Mouse (Mus musculus): ENCODE measurements around the gene Wipf2. TPM values are rescaled to one million over a fixed set of nuclear protein-coding genes. Genes with fewer than 3 reads are reported as not detected.
A peak's percentile ranks its signal among the peaks of the same experiment; 100 is the strongest.

Wipf2 gene
- polyA plus RNA-seq, 1 experiment from 2014 or later: 1.3 TPM

GRCm38 (mm10) chr11:98940776-98941175 lies 77.3 kb downstream of the Wipf2 start:
- Histone ChIP-seq H3K27me3 (peaks cover 54% of the 10 kb centered on the region), H3K9ac (peak overlapping the region; percentile 63), H3K36me3 (no peaks in the 10 kb centered on the region), H3K27ac (no peak overlapping the region), H3K9me3 (replicated peaks) (no peaks in the 10 kb centered on the region), H3K4me1 (replicated peaks) (peaks cover 99% of the 10 kb centered on the region), H3K4me2 (peak overlapping the region; percentile 89), H3K4me3 (replicated peaks) (peak overlapping the region; percentile 58)
- 45% methylated on average over 3 of the region's 3 CpGs for WGBS (ENCODE audit: insufficient replicate concordance)
- ATAC-seq (ENCODE audit: low read depth) (no peak), DNase-seq (no peak)

- no peaks in the 10 kb centered on the region for H3K9me3 ChIP-seq (replicated peaks)
- H3K4me2 ChIP-seq: peak overlapping the region; percentile 89
- peaks cover 99% of the 10 kb centered on the region for H3K4me1 ChIP-seq (replicated peaks)
- peaks cover 48% of the 10 kb centered on the region for H3K27me3 ChIP-seq
- DNase-seq (no peak), ATAC-seq (ENCODE audit: low read depth) (no peak)
- no peaks in the 10 kb centered on the region for H3K36me3 ChIP-seq
- peak overlapping the region; percentile 81 for H3K27ac ChIP-seq
- peak overlapping the region; percentile 58 for H3K4me3 ChIP-seq (replicated peaks)
- 7% methylated on average over 12 of the region's 12 CpGs for WGBS (ENCODE audit: insufficient replicate concordance)
- peak overlapping the region; percentile 63 for H3K9ac ChIP-seq
These were observed 77.9 kb downstream of the Wipf2 start for GRCm38 (mm10) chr11:98941341-98941825.

- ATAC-seq (ENCODE audit: low read depth): peak; percentile 16; the same call in 1 of the 2 replicates
- peaks cover 96% of the 10 kb centered on the region for H3K4me1 ChIP-seq (replicated peaks)
- peak; percentile 68 for DNase-seq
These were observed 78.5 kb downstream of the Wipf2 start for GRCm38 (mm10) chr11:98941826-98942550.

GRCm38 (mm10) chr11:98942555-98942922 lies 79.1 kb downstream of the Wipf2 start:
- 35% methylated on average over 3 of the region's 3 CpGs for WGBS (ENCODE audit: insufficient replicate concordance)
- DNase-seq (no peak), ATAC-seq (ENCODE audit: low read depth) (no peak)
- Histone ChIP-seq H3K4me3 (replicated peaks) (peak overlapping the region; percentile 58), H3K27me3 (peaks cover 36% of the 10 kb centered on the region), H3K27ac (peak overlapping the region; percentile 81), H3K4me1 (replicated peaks) (peaks cover 96% of the 10 kb centered on the region), H3K9me3 (replicated peaks) (no peaks in the 10 kb centered on the region), H3K36me3 (no peaks in the 10 kb centered on the region), H3K9ac (peak overlapping the region; percentile 63), H3K4me2 (peak overlapping the region; percentile 89)

More at GRCm38 (mm10) chr11:98941826-98942550, 78.5 kb downstream of the Wipf2 start:
- Histone ChIP-seq H3K9ac (peak overlapping the region; percentile 63), H3K27ac (peak overlapping the region; percentile 81), H3K9me3 (replicated peaks) (no peaks in the 10 kb centered on the region), H3K4me3 (replicated peaks) (peak overlapping the region; percentile 58), H3K36me3 (no peaks in the 10 kb centered on the region), H3K4me2 (peak overlapping the region; percentile 89), H3K27me3 (peaks cover 42% of the 10 kb centered on the region)
- 4% methylated on average over 15 of the region's 15 CpGs for WGBS (ENCODE audit: insufficient replicate concordance)

- Histone ChIP-seq H3K9ac (0 out of 2 replicates have a peak overlapping the region, but pooled peaks have one; percentile 63), H3K36me3 (no peaks in the 10 kb centered on the region), H3K4me3 (replicated peaks) (no peak overlapping the region), H3K4me1 (replicated peaks) (peaks cover 96% of the 10 kb centered on the region), H3K9me3 (replicated peaks) (no peaks in the 10 kb centered on the region), H3K4me2 (peak overlapping the region; percentile 89), H3K27me3 (peaks cover 31% of the 10 kb centered on the region), H3K27ac (peak overlapping the region; percentile 81)
- DNase-seq (no peak), ATAC-seq (ENCODE audit: low read depth) (no peak)
- WGBS (ENCODE audit: insufficient replicate concordance): 52% methylated on average over 8 of the region's 8 CpGs
These were observed 79.6 kb downstream of the Wipf2 start for GRCm38 (mm10) chr11:98942923-98943641.

- ATAC-seq (ENCODE audit: low read depth): no peak
- no peaks in the 10 kb centered on the region for H3K36me3 ChIP-seq
- 31% methylated on average over 14 of the region's 14 CpGs for WGBS (ENCODE audit: insufficient replicate concordance)
- peaks cover 96% of the 10 kb centered on the region for H3K4me1 ChIP-seq (replicated peaks)
- H3K4me2 ChIP-seq: peak overlapping the region; percentile 89
- no peak for DNase-seq
- peak overlapping the region; percentile 15; the same call in 1 of the 2 replicates for H3K9ac ChIP-seq
- no peaks in the 10 kb centered on the region for H3K9me3 ChIP-seq (replicated peaks)
- peaks cover 23% of the 10 kb centered on the region for H3K27me3 ChIP-seq
- H3K27ac ChIP-seq: peak overlapping the region; percentile 81
- H3K4me3 ChIP-seq (replicated peaks): no peak overlapping the region
These were observed 80.5 kb downstream of the Wipf2 start for GRCm38 (mm10) chr11:98943741-98944461.

- H3K27me3 ChIP-seq: peaks cover 11% of the 10 kb centered on the region
- no peak overlapping the region for H3K9ac ChIP-seq
- H3K36me3 ChIP-seq: no peaks in the 10 kb centered on the region
- peak overlapping the region; percentile 29; the same call in 1 of the 2 replicates for H3K4me2 ChIP-seq
- peak overlapping the region; percentile 81 for H3K27ac ChIP-seq
- peaks cover 96% of the 10 kb centered on the region for H3K4me1 ChIP-seq (replicated peaks)
- 41% methylated on average over 11 of the region's 11 CpGs for WGBS (ENCODE audit: insufficient replicate concordance)
- DNase-seq (no peak), ATAC-seq (ENCODE audit: low read depth) (no peak)
- no peaks in the 10 kb centered on the region for H3K9me3 ChIP-seq (replicated peaks)
- no peak overlapping the region for H3K4me3 ChIP-seq (replicated peaks)
These were observed 81.6 kb downstream of the Wipf2 start for GRCm38 (mm10) chr11:98944897-98945604.

- Histone ChIP-seq H3K36me3 (no peaks in the 10 kb centered on the region), H3K4me1 (replicated peaks) (peaks cover 96% of the 10 kb centered on the region), H3K4me3 (replicated peaks) (no peak overlapping the region), H3K27me3 (peaks cover 6% of the 10 kb centered on the region), H3K4me2 (peak overlapping the region; percentile 23; the same call in 1 of the 2 replicates), H3K27ac (peak overlapping the region; percentile 8), H3K9me3 (replicated peaks) (no peaks in the 10 kb centered on the region), H3K9ac (no peak overlapping the region)
- 66% methylated on average over 3 of the region's 3 CpGs for WGBS (ENCODE audit: insufficient replicate concordance)
- DNase-seq (no peak), ATAC-seq (ENCODE audit: low read depth) (no peak)
These were observed 82.2 kb downstream of the Wipf2 start for GRCm38 (mm10) chr11:98945605-98945977.

GRCm38 (mm10) chr11:98947969-98948569 lies 84.6 kb downstream of the Wipf2 start:
- H3K4me3 ChIP-seq (replicated peaks): no peak overlapping the region
- H3K4me2 ChIP-seq: peak overlapping the region; percentile 36
- H3K4me1 ChIP-seq (replicated peaks): peaks cover 93% of the 10 kb centered on the region
- H3K27ac ChIP-seq: peak overlapping the region; percentile 35; the same call in 1 of the 2 replicates
- H3K27me3 ChIP-seq: no peaks in the 10 kb centered on the region; the same call in 1 of the 2 replicates
- H3K9ac ChIP-seq: no peak overlapping the region
- 8% methylated on average over 18 of the region's 18 CpGs for WGBS (ENCODE audit: insufficient replicate concordance)
- no peak for DNase-seq
- no peak; the same call in 1 of the 2 replicates for ATAC-seq (ENCODE audit: low read depth)
- no peaks in the 10 kb centered on the region for H3K36me3 ChIP-seq
- no peaks in the 10 kb centered on the region for H3K9me3 ChIP-seq (replicated peaks)

- ATAC-seq (ENCODE audit: low read depth) (no peak), DNase-seq (no peak)
- 65% methylated on average over 12 of the region's 12 CpGs for WGBS (ENCODE audit: insufficient replicate concordance)
- no peaks in the 10 kb centered on the region; the same call in 1 of the 2 replicates for H3K27me3 ChIP-seq
- H3K9ac ChIP-seq: no peak overlapping the region
- H3K4me3 ChIP-seq (replicated peaks): no peak overlapping the region
- peaks cover 93% of the 10 kb centered on the region for H3K4me1 ChIP-seq (replicated peaks)
- no peaks in the 10 kb centered on the region for H3K9me3 ChIP-seq (replicated peaks)
- no peak overlapping the region for H3K27ac ChIP-seq
- H3K36me3 ChIP-seq: no peaks in the 10 kb centered on the region
- H3K4me2 ChIP-seq: no peak overlapping the region
These were observed 86.0 kb downstream of the Wipf2 start for GRCm38 (mm10) chr11:98949242-98949957.
